Mouse (Mus musculus) midbrain, embryonic 13.5 days (tissue): Measurements from ENCODE around the gene Bco1. TPM values are rescaled to one million over a fixed set of nuclear protein-coding genes. Genes with fewer than 3 reads are reported as not detected.
A peak's percentile ranks its signal among the peaks of the same experiment; 100 is the strongest.

Experiments
- ATAC-seq: fragments of 200-750 bp; cut with Nextera tagmentation; 2 replicates; pipeline ENCODE4 v1.8.0; 2017; ENCODE audit warnings: mild to moderate bottlenecking, moderate TSS enrichment, moderate library complexity
- H3K27ac ChIP-seq: fragments of 300-500 bp; sonication (generic); 2 replicates; pipeline ENCODE4 v1.5.1; 2015; ENCODE audit warnings: inconsistent platforms, mild to moderate bottlenecking, moderate library complexity
- H3K27me3 ChIP-seq: fragments of 300-500 bp; sonication (generic); 2 replicates; pipeline ENCODE4 v1.6.1; 2015; ENCODE audit warnings: mild to moderate bottlenecking, inconsistent platforms
- H3K36me3 ChIP-seq: fragments of 300-500 bp; sonication (generic); 2 replicates; pipeline ENCODE4 v1.6.1; 2015; ENCODE audit warnings: mild to moderate bottlenecking, inconsistent platforms
- H3K4me1 ChIP-seq: fragments of 300-500 bp; sonication (generic); replicated peaks from 2 replicates; pipeline ENCODE4 v1.6.1; 2015; ENCODE audit warnings: inconsistent platforms
- H3K4me2 ChIP-seq: fragments of 300-500 bp; sonication (generic); replicated peaks from 2 replicates; pipeline ENCODE4 v1.6.1; 2015; ENCODE audit warnings: moderate library complexity, mild to moderate bottlenecking, inconsistent platforms
- H3K4me3 ChIP-seq: fragments of 300-500 bp; sonication (generic); replicated peaks from 2 replicates; pipeline ENCODE4 v1.5.1; 2015; ENCODE audit warnings: mild to moderate bottlenecking, inconsistent platforms
- H3K9ac ChIP-seq: fragments of 300-500 bp; sonication (generic); replicated peaks from 2 replicates; pipeline ENCODE4 v1.6.1; 2015; ENCODE audit warnings: mild to moderate bottlenecking, inconsistent platforms
- H3K9me3 ChIP-seq: fragments of 300-500 bp; sonication (generic); 2 replicates; pipeline ENCODE4 v1.6.1; 2016; ENCODE audit warnings: mild to moderate bottlenecking, inconsistent platforms
- WGBS: fragments of 180-500 bp; shearing (Covaris S2); methylation state at CpG from one replicate; pipeline ENCODE4 v1.1.7; 2015; 5-methylcytosine and 5-hydroxymethylcytosine counted together
- polyA plus RNA-seq: library from polyadenylated mRNA; unstranded; fragments of >200 nt; fragmentation: Nextera tagmentation; extraction: Ambion mirVana; gene quantifications from 2 replicates; pipeline ENCODE4 v1.2.1, GENCODE M21; 2015

Gene Bco1
- polyA plus RNA-seq, 1 experiment from 2014 or later: 0.13 TPM

- H3K27ac ChIP-seq: no peak overlapping the region
- no peaks in the 10 kb centered on the region for H3K9me3 ChIP-seq
- H3K27me3 ChIP-seq: no peaks in the 10 kb centered on the region
- 84% methylated on average over 13 of the region's 13 CpGs for whole genome bisulfite sequencing
- no peak for ATAC-seq
- no peak overlapping the region for H3K4me3 ChIP-seq
- H3K4me1 ChIP-seq: no peaks in the 10 kb centered on the region
- no peak overlapping the region for H3K4me2 ChIP-seq
- H3K9ac ChIP-seq: no peak overlapping the region
- H3K36me3 ChIP-seq: no peaks in the 10 kb centered on the region
Observed at GRCm38 (mm10) chr8:117123850-117124633, 28.4 kb downstream of the Bco1 start.

- Histone ChIP-seq H3K9ac (no peak overlapping the region), H3K4me3 (no peak overlapping the region), H3K36me3 (no peaks in the 10 kb centered on the region), H3K9me3 (no peaks in the 10 kb centered on the region), H3K4me2 (no peak overlapping the region), H3K27ac (no peak overlapping the region), H3K27me3 (no peaks in the 10 kb centered on the region), H3K4me1 (no peaks in the 10 kb centered on the region)
- WGBS: 98% methylated on average over 3 of the region's 3 CpGs
- no peak for ATAC-seq
Observed at GRCm38 (mm10) chr8:117125854-117126253, 30.2 kb downstream of the Bco1 start.

GRCm38 (mm10) chr8:117126411-117126810, 30.8 kb downstream of the Bco1 start:
- no peak for ATAC-seq
- 93% methylated on average over 3 of the region's 3 CpGs for WGBS

GRCm38 (mm10) chr8:117127063-117127462, 31.4 kb downstream of the Bco1 start:
- Histone ChIP-seq H3K36me3 (no peaks in the 10 kb centered on the region), H3K27ac (no peak overlapping the region), H3K27me3 (no peaks in the 10 kb centered on the region), H3K9ac (no peak overlapping the region), H3K4me3 (no peak overlapping the region), H3K4me2 (no peak overlapping the region), H3K4me1 (no peaks in the 10 kb centered on the region), H3K9me3 (no peaks in the 10 kb centered on the region)
- no peak for ATAC-seq
- 88% methylated on average over 8 of the region's 8 CpGs for WGBS

More at GRCm38 (mm10) chr8:117126411-117126810, 30.8 kb downstream of the Bco1 start:
- no peak overlapping the region for H3K4me3 ChIP-seq
- H3K9ac ChIP-seq: no peak overlapping the region
- no peaks in the 10 kb centered on the region for H3K27me3 ChIP-seq
- no peaks in the 10 kb centered on the region for H3K36me3 ChIP-seq
- no peaks in the 10 kb centered on the region for H3K4me1 ChIP-seq
- no peak overlapping the region for H3K27ac ChIP-seq
- H3K9me3 ChIP-seq: no peaks in the 10 kb centered on the region
- H3K4me2 ChIP-seq: no peak overlapping the region

GRCm38 (mm10) chr8:117133702-117134101, 38.0 kb downstream of the Bco1 start:
- WGBS: 86% methylated on average over 3 of the region's 3 CpGs
- Histone ChIP-seq H3K9me3 (no peaks in the 10 kb centered on the region), H3K9ac (no peak overlapping the region), H3K36me3 (no peaks in the 10 kb centered on the region), H3K4me2 (no peak overlapping the region), H3K27me3 (no peaks in the 10 kb centered on the region), H3K27ac (no peak overlapping the region), H3K4me3 (no peak overlapping the region), H3K4me1 (no peaks in the 10 kb centered on the region)
- no peak for ATAC-seq

GRCm38 (mm10) chr8:117136351-117136750, 40.7 kb downstream of the Bco1 start:
- ATAC-seq: no peak
- H3K9ac ChIP-seq: no peak overlapping the region
- no peak overlapping the region for H3K27ac ChIP-seq
- 21% methylated on average over 4 of the region's 4 CpGs for WGBS
- no peak overlapping the region for H3K4me2 ChIP-seq
- H3K4me1 ChIP-seq: no peaks in the 10 kb centered on the region
- H3K36me3 ChIP-seq: no peaks in the 10 kb centered on the region
- H3K4me3 ChIP-seq: no peak overlapping the region
- no peaks in the 10 kb centered on the region for H3K27me3 ChIP-seq
- no peaks in the 10 kb centered on the region for H3K9me3 ChIP-seq

GRCm38 (mm10) chr8:117136763-117137162, 41.1 kb downstream of the Bco1 start:
- WGBS: 64% methylated on average over 2 of the region's 2 CpGs
- Histone ChIP-seq H3K4me3 (no peak overlapping the region), H3K36me3 (no peaks in the 10 kb centered on the region), H3K9me3 (no peaks in the 10 kb centered on the region), H3K9ac (no peak overlapping the region), H3K27ac (no peak overlapping the region), H3K4me2 (no peak overlapping the region), H3K27me3 (no peaks in the 10 kb centered on the region), H3K4me1 (no peaks in the 10 kb centered on the region)
- ATAC-seq: no peak

- Histone ChIP-seq H3K4me1 (no peaks in the 10 kb centered on the region), H3K4me3 (no peak overlapping the region), H3K27ac (no peak overlapping the region), H3K9ac (no peak overlapping the region), H3K9me3 (no peaks in the 10 kb centered on the region), H3K4me2 (no peak overlapping the region), H3K27me3 (no peaks in the 10 kb centered on the region), H3K36me3 (no peaks in the 10 kb centered on the region)
- no peak for ATAC-seq
- 78% methylated on average over 11 of the region's 11 CpGs for WGBS
Observed at GRCm38 (mm10) chr8:117137357-117137756, 41.7 kb downstream of the Bco1 start.

GRCm38 (mm10) chr8:117148520-117148919, 52.9 kb downstream of the Bco1 start:
- Histone ChIP-seq H3K4me3 (no peak overlapping the region), H3K4me2 (no peak overlapping the region), H3K27me3 (no peaks in the 10 kb centered on the region), H3K27ac (no peak overlapping the region), H3K9me3 (no peaks in the 10 kb centered on the region), H3K4me1 (no peaks in the 10 kb centered on the region), H3K9ac (no peak overlapping the region), H3K36me3 (no peaks in the 10 kb centered on the region)
- 90% methylated on average over 6 of the region's 6 CpGs for WGBS
- ATAC-seq: no peak

GRCm38 (mm10) chr8:117156149-117156548, 60.5 kb downstream of the Bco1 start:
- Histone ChIP-seq H3K36me3 (no peaks in the 10 kb centered on the region), H3K9me3 (no peaks in the 10 kb centered on the region), H3K4me1 (peaks cover 42% of the 10 kb centered on the region), H3K9ac (no peak overlapping the region), H3K4me3 (peak overlapping the region; percentile 92; the same call in 1 of the 2 replicates), H3K27me3 (no peaks in the 10 kb centered on the region), H3K27ac (no peak overlapping the region), H3K4me2 (0 out of 2 replicates have a peak overlapping the region, but pooled peaks have one; percentile 80)
- WGBS: 96% methylated on average over 4 of the region's 4 CpGs
- no peak for ATAC-seq

- ATAC-seq: peak; percentile 18; the same call in 1 of the 2 replicates
- no peaks in the 10 kb centered on the region for H3K36me3 ChIP-seq
Observed at GRCm38 (mm10) chr8:117156866-117157768, 61.5 kb downstream of the Bco1 start.

GRCm38 (mm10) chr8:117157769-117158091, 62.1 kb downstream of the Bco1 start:
- H3K4me1 ChIP-seq: peaks cover 42% of the 10 kb centered on the region
- peak overlapping the region; percentile 92 for H3K4me3 ChIP-seq
- H3K36me3 ChIP-seq: no peaks in the 10 kb centered on the region
- peak overlapping the region; percentile 86 for H3K9ac ChIP-seq
- no peaks in the 10 kb centered on the region for H3K27me3 ChIP-seq
- H3K27ac ChIP-seq: peak overlapping the region; percentile 84
- under 1% methylated on average over 45 of the region's 45 CpGs for WGBS
- no peaks in the 10 kb centered on the region for H3K9me3 ChIP-seq
- peak; percentile 96 for ATAC-seq
- H3K4me2 ChIP-seq: peak overlapping the region; percentile 80

More at GRCm38 (mm10) chr8:117156866-117157768, 61.5 kb downstream of the Bco1 start:
- Histone ChIP-seq H3K9ac (peak overlapping the region; percentile 86), H3K27ac (peak overlapping the region; percentile 84), H3K4me1 (peaks cover 42% of the 10 kb centered on the region), H3K4me3 (peak overlapping the region; percentile 92), H3K9me3 (no peaks in the 10 kb centered on the region), H3K27me3 (no peaks in the 10 kb centered on the region), H3K4me2 (peak overlapping the region; percentile 80)
- WGBS: 12% methylated on average over 33 of the region's 33 CpGs
